Comparison of ENCODE assay signal across 9 mouse cellular contexts in the genomic region with DNA sequence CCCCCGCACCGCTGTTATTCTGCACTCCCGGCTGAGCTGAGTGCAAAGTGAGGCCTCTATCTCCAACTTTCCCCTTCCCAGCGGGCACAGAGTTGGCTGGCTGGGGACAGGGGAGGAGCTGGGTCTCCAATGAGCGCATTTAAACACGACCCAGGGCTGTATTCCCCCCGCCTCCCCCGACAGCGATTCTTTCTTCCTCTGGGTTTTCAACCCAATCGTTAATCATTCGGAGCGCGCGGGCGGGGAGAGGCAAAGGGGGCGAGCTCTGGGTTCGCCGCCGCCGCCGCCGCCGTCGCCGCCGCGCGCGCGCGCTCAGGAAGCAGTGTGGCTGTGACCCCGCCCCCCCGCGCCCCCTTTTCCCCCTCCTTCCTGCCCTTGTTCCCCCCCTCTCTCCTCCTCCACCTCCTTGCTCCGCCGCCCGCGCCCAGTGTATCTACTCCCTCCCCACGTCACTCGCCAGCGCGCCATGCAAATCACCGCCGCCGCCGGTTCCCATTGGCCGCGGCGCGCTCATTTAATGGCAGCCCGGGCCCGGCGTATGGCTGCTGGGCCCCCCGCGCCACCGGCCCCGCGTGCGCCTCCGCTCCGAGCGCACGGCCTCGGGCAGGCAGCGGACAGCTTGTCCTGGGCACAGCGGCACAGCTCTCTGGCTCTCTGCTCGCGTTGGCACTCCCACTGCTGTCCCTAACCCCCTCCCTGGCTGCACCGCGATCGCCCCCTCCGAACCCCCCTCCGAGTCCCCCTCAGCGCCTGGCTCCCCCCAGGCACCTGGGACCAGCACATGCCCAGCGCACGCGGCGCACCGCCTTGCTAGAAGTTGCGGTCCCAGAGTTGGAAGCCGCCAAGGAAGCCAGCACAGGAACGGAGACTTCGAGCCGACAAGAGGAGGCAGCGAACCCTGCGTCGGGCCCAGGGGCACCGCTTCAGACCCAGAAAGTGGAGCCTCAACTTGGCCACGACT. TPM values are rescaled to one million over a fixed set of nuclear protein-coding genes. Genes with fewer than 3 reads are reported as not detected.
DNase-seq lines count a peak whose midpoint lies in the region; ATAC-seq and TF ChIP-seq lines count a peak whose summit lies in the region.
"Had no signal": no experiment of that assay in that cellular context is flagged by ENCODE, and none has a peak within 500 bp of the region (broad histone marks: within the 10 kb centered on the region; RNA-seq: fewer than 3 reads in every experiment).

Sox1 (plus strand) TSS at position 225 of the 961 bp plus-strand sequence.

- H3K27ac ChIP-seq in ES-E14 (ENCODE audit: insufficient read depth, low read depth, low read length, poor library complexity, severe bottlenecking) = no peak within 1 kb of the TSS
- peak within 1 kb of the TSS; percentile 99 for H3K27ac ChIP-seq in forebrain, embryonic 10.5 days
- no peak within 1 kb of the TSS for H3K27ac ChIP-seq in liver, postnatal 0 days (ENCODE audit: low read depth)
- H3K27ac ChIP-seq in stomach, embryonic 14.5 days (ENCODE audit: low read length) = no peak within 1 kb of the TSS

- peaks cover 97% of the 10 kb centered on the region for H3K27me3 ChIP-seq in forebrain, embryonic 10.5 days (ENCODE audit: poor library complexity, severe bottlenecking)
- H3K27me3 ChIP-seq in liver, postnatal 0 days (ENCODE audit: insufficient read depth, low read length) = peaks cover 96% of the 10 kb centered on the region
- peaks cover 82% of the 10 kb centered on the region for H3K27me3 ChIP-seq in stomach, embryonic 14.5 days (ENCODE audit: control insufficient read depth, insufficient read depth, low read length)

- no peaks in the 10 kb centered on the region for H3K36me3 ChIP-seq in ES-E14 (ENCODE audit: control insufficient read depth, insufficient read depth, low read length, poor library complexity, severe bottlenecking)
- peaks cover 23% of the 10 kb centered on the region for H3K36me3 ChIP-seq in forebrain, embryonic 10.5 days (replicated peaks)
- H3K36me3 ChIP-seq in liver, postnatal 0 days (replicated peaks; ENCODE audit: insufficient read depth, low read length) = no peaks in the 10 kb centered on the region
- H3K36me3 ChIP-seq in stomach, embryonic 14.5 days (ENCODE audit: control insufficient read depth, insufficient read depth, low read length) = no peaks in the 10 kb centered on the region

- H3K4me2 ChIP-seq in liver, postnatal 0 days (ENCODE audit: low read depth, low read length) = peak within 1 kb of the TSS; percentile 53
- H3K4me2 ChIP-seq in stomach, embryonic 14.5 days (replicated peaks; ENCODE audit: low read depth, low read length) = peak within 1 kb of the TSS; percentile 51

- intact Hi-C loops in heart, postnatal 25 days (cut with DNase I) = no loop called here

- no peak for TF ChIP-seq CTCF in liver, postnatal 0 days (IDR thresholded peaks at IDR 0.05; ENCODE audit: low read depth)

- in situ Hi-C loops in ES-E14 (cut with MboI; ENCODE audit: low sequenced_read_pairs in 2 of 2, unreplicated experiment in 2 of 2) = loop anchor here (25.0 kb wide), 2 partner anchors 908 to 1083 kb away; partner anchors contain the start of genes Col4a1 (in 2 of the 2), Col4a2 (in 2 of the 2), Naxd (in 1 of the 2) and Rab20 (in 1 of the 2)

- H3K9ac ChIP-seq in ES-E14 (ENCODE audit: insufficient read depth, low read depth, low read length, poor library complexity, severe bottlenecking) = peak within 1 kb of the TSS; percentile 23
- no peak within 1 kb of the TSS for H3K9ac ChIP-seq in liver, postnatal 0 days (replicated peaks)
- H3K9ac ChIP-seq in stomach, embryonic 14.5 days (replicated peaks; ENCODE audit: low read depth, low read length) = no peak within 1 kb of the TSS

- no peaks in the 10 kb centered on the region for H3K9me3 ChIP-seq in ES-E14 (ENCODE audit: control insufficient read depth, insufficient read depth, low read depth, low read length)
- H3K9me3 ChIP-seq in forebrain, embryonic 10.5 days = no peaks in the 10 kb centered on the region
- H3K9me3 ChIP-seq in liver, postnatal 0 days (ENCODE audit: low read length) = no peaks in the 10 kb centered on the region
- H3K9me3 ChIP-seq in stomach, embryonic 14.5 days (ENCODE audit: control insufficient read depth, low read depth, low read length) = no peaks in the 10 kb centered on the region

- peak within 1 kb of the TSS; percentile 66 to 77 for H3K4me3 ChIP-seq in ES-E14 (ENCODE audit: insufficient read depth in 1 of 2, low read depth in 1 of 2, low read length in 2 of 2, poor library complexity in 1 of 2, severe bottlenecking in 1 of 2)
- H3K4me3 ChIP-seq in forebrain, embryonic 10.5 days = peak within 1 kb of the TSS; percentile 83
- peak within 1 kb of the TSS; percentile 22 for H3K4me3 ChIP-seq in liver, postnatal 0 days (ENCODE audit: low read depth, low read length)
- H3K4me3 ChIP-seq in stomach, embryonic 14.5 days (ENCODE audit: low read depth, low read length) = peak within 1 kb of the TSS; percentile 25

- ATAC-seq in liver, postnatal 0 days = no peak
- ATAC-seq in stomach, embryonic 14.5 days (ENCODE audit: insufficient number of reproducible peaks, insufficient read depth, low FRiP score, low read depth) = peak; percentile 73; the same call in 1 of the 2 replicates

- peak; percentile 83 for DNase-seq in heart, adult 11 months
- no peak for DNase-seq in heart, postnatal 25 days (ENCODE audit: low spot score)
- peak; percentile 81 for DNase-seq in ES-E14 (ENCODE audit: low read depth, low spot score)
- DNase-seq in forebrain, embryonic 10.5 days (ENCODE audit: extremely low spot score, low spot score) = peak; percentile 93
- DNase-seq in kidney, postnatal 14 days = peak; percentile 49
- no peak for DNase-seq in liver, postnatal 0 days
- DNase-seq in urinary bladder, postnatal 10 days (ENCODE audit: low spot score) = no peak

- peaks cover 0 to 2% of the 10 kb centered on the region in 2 experiments; a peak in 1 of 4 replicates for H3K4me1 ChIP-seq in ES-E14 (ENCODE audit: control insufficient read depth in 2 of 2, insufficient read depth in 2 of 2, low read length in 2 of 2, poor library complexity in 1 of 2)
- peaks cover 75% of the 10 kb centered on the region for H3K4me1 ChIP-seq in forebrain, embryonic 10.5 days
- H3K4me1 ChIP-seq in liver, postnatal 0 days (ENCODE audit: insufficient read depth) = no peaks in the 10 kb centered on the region
- H3K4me1 ChIP-seq in stomach, embryonic 14.5 days (ENCODE audit: control insufficient read depth, insufficient read depth, low read length) = peaks cover 18% of the 10 kb centered on the region; the same call in 1 of the 2 replicates

- WGBS in forebrain, embryonic 10.5 days = under 1% methylated on average over 82 of the region's 89 CpGs
- WGBS in liver, postnatal 0 days (ENCODE audit: insufficient replicate concordance) = 2% methylated on average over 61 of the region's 89 CpGs
- WGBS in stomach, embryonic 14.5 days = under 1% methylated on average over 77 of the region's 89 CpGs

- TF ChIP-seq EP300 in liver, postnatal 0 days (IDR thresholded peaks at IDR 0.05; ENCODE audit: low read depth) = no peak

TF ChIP-seq in ES-E14, 5 proteins besides CTCF, POLR2A, EP300 and RAD21:
- TF ChIP-seq HCFC1 (IDR thresholded peaks at IDR 0.05; ENCODE audit: borderline replicate concordance, insufficient read depth, low read length) (no peak), ZNF384 (IDR thresholded peaks at IDR 0.05; ENCODE audit: low read depth, low read length) (no peak), MAFK (IDR thresholded peaks at IDR 0.05; ENCODE audit: insufficient read depth, low read depth, low read length) (no peak), ZC3H11A (IDR thresholded peaks at IDR 0.05; ENCODE audit: borderline replicate concordance, low read depth, low read length) (no peak), CHD2 (IDR thresholded peaks at IDR 0.05; ENCODE audit: low read depth, low read length) (no peak)

RNA-seq across cellular contexts. Expression of gene Sox1, which starts in this region (rescaled TPM):
- total RNA-seq in heart, postnatal 25 days (2021) = not detected
- 0.63 and 1.0 TPM in 2 replicates for total RNA-seq in ES-E14 (2012; rRNA removed)
- polyA plus RNA-seq in forebrain, embryonic 10.5 days (2016; fragmentation: Nextera tagmentation; extraction: Ambion mirVana) = 4.2 and 4.3 TPM in 2 replicates
- not detected in 2 replicates for polyA plus RNA-seq in liver, postnatal 0 days (2015; fragmentation: Nextera tagmentation; extraction: Ambion mirVana)
- polyA plus RNA-seq in stomach, embryonic 14.5 days (2014; fragmentation: Nextera tagmentation; extraction: Ambion mirVana) = not detected in 2 replicates
- polyA plus RNA-seq: spleen, adult 2 months had no signal

Comparison
In these comparisons a context has a peak if more than half of its experiments do, and no peak if none do; other contexts are left out.
1. DNase-seq: peak in heart, adult 11 months (single experiment), ES-E14 (single experiment), forebrain, embryonic 10.5 days (single experiment) and kidney, postnatal 14 days (single experiment); none in heart, postnatal 25 days (single experiment), liver, postnatal 0 days (single experiment) and urinary bladder, postnatal 10 days (single experiment).
2. Peak in ATAC-seq, H3K4me3 ChIP-seq and H3K4me2 ChIP-seq in stomach, embryonic 14.5 days; RNA of the gene not detected or under 1 TPM.
3. H3K4me3 ChIP-seq: peak in every context shown above with its lines; median percentile 83 in forebrain, embryonic 10.5 days; 72 in ES-E14; 25 in stomach, embryonic 14.5 days; 22 in liver, postnatal 0 days.